Mouse (Mus musculus) T-cell, adult 2 months (primary cell): ENCODE results near the gene Rptor.

Source experiments
- DNase-seq: peaks from one replicate; pipeline ENCODE4 v3.0.0; 2022; ENCODE audit warnings: low spot score

Gene Rptor

DNA sequence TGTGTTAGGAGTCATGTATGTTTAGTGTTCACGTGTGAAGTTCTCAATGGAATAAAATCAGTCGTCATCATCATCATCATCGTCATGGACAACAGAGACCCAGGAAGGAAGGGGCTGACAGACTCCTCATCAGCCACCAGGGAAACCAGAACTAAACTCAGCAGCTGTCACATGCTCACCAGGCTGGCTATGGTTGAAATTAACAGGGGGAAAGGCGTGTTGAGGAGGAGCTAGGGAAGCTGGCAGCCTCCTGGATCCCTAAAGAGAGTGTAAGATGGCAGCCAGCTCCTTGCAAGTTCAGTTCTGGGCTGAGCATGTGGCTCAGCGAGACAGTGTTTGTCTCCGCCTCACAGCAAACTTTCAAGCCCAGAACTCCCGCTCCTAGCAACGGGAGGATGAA lies 332.1 kb downstream of the Rptor start:
- no peak for DNase-seq

DNA sequence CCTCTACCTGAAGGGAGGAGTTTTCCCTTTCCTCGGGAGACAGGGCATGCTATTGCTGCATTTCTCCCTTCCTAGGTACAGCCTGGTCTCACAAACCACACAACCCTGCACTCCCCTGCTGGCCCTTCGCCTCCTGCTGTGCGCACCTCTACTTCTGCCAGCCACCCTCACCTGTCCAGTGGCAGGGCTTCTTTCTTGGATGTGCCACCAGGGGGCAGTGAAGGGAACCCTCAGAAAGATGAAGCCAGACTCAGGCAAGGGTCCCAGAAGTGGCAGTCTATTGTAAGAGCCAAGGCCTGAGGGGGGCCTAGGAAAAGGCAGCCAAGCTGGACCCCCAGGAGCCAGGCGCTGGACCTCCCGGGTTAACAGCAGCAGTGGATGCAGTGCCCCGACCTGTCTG lies 332.8 kb downstream of the Rptor start:
- DNase-seq: peak; percentile 64

DNA sequence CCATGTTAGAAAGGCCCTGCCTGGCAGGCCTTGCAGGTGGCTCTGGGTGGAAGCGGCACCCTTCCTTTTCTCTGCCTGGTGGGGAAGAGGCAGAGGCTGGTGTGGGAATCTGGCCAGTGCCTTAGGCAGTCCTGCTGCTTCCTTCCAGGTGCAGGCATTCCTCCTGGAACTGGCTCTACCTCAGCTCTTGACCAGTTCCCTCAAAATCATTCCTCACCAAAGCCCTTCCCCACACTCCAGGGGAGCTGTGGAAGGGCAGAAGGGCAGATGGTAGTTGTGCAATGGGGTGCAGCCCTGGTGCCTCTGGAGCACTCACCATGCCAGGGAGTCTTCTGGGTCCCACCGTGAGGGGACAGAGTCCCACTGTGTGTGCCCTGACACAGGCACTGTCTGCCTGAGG lies 333.8 kb downstream of the Rptor start:
- no peak for DNase-seq

DNA sequence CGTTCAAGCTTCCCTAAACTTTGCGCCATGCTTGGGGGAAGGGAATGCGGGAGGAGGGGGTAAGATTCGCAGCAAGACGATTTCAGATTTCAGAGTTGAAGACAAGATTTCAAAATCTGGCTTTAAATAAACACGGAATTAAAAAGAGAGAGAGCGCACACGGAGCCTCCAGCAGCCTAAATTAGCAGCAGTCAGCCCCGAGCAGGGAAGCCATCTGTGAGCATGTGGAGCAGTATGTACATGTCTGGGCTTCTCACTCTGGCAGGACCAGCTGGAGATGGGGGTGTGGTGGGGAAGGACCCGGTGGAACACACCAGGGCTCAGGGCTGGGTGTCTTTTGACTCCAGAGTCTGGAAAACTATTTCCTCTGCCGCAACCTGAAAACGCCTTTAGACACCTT lies 334.5 kb downstream of the Rptor start:
- no peak for DNase-seq

DNA sequence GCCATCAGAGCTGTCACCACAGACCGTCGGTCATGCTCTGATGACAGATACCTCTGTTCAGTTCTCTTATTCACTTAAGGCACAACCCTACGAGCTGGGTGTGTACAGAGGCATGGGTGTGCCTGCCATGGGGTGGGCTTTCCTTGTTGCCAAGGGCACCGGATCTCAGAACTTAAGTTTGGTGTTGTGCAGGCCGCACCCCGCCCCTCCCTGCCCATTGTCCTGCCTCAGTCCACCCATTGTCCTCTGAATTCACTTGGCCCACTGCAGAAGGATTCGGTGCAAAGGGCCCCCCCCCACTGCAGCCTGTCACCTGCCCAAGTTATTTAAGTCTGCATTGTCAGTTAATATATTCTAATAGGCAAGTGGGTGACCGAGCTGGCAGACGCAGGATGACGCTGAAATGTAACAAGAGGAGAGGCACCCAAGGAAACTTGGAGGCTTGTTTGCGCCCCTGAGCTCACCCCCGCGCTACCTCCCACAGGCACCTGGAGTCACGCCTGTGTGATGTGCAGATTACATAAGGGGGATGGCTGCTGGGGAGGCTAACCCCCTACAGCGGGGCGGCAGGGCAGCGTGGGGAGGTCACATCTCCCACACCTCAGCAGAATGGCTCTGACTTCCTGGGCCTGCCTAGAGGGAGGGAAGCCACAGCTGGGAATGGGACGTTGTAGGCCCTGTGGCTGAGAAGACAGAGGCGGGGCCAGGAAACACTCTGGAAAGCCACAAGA lies 335.2 kb downstream of the Rptor start:
- DNase-seq: no peak

DNA sequence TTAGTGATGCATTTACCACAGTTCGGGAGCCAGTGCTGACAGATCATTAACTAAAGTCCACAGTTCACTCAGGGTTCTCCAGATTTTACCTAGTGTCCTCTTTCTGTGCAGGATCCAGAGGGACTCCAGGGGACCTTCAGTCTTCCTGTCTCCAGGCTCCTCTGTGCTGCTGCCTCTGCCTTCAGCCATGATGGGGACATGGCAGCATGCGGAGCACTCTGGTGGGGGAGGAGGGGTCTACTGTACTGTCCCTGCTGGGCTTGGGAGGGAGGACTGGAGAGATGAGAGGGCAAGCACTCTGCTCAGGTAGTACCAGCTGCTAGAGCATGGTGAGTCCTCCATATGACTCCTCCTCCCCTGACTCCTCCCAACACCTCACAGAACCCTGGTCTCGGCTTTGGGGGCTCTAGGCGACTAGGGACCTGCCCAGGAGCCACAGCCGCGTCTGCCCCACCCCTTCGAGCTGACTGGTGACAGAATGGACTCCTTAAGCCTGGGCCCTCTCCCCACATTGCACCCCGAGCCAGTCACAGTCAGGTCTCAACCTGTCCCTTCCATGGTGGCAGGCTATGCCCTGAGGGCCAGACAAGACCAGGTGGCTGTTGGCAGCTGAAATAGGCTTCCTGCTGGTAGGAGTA lies 336.5 kb downstream of the Rptor start:
- DNase-seq: no peak

DNA sequence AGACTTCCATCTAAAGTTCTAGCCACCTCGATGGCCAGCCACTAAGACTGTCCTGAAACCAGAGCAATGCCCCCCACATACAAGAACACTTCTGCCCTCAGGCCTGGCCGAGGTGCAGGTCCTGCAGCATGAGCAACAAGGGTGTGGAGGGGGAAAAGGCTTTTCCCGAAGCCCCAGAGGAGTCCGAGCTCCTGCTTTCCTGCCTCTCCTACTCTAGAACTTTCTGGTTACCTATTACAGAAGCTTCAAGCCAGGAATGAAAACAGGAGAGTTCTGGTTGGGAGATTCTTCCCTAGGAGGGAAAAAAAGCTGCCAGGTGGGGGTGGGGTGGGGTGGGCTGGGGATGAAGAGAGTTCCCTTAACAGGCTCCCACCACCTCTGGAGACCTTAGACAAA lies 337.0 kb downstream of the Rptor start:
- no peak for DNase-seq

DNA sequence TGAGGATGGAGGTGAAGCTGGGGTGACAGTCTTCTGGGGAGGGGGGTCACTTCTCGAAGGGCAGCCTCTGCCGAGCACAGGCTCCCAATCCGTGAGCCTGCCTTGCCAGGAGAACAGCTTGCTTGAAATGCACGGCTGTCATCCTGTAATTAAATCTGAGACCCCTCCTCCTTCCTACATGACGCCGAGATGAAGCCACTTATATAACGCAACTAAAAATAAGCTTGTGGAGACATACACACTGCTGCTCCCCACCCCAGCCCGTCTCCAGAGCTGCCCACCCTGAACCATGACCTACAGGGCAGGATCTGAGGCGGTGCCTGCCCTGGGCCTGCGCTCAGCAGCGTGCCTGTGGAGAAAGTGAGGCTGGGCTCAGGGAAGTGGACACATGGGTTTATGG lies 337.4 kb downstream of the Rptor start:
- DNase-seq: no peak

DNA sequence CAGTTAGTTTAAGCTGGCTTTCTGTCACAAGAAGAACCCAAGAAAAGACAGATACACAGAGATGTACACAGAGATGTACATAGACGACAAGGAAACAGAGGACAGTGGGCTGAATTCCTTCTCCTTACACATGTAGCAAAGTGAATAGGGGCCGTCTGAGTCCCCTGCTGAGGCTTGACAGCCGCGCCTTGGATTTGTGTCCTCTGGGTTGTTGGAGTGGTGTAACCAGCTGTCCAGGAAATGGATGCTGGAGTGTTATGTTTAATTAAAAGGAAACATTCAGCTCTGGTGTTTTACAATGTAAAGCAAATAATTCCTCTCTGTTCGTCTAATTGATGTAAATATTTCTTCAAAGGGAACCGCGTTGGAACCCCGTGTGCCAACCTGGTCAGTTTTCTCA lies 339.1 kb downstream of the Rptor start:
- DNase-seq: no peak

DNA sequence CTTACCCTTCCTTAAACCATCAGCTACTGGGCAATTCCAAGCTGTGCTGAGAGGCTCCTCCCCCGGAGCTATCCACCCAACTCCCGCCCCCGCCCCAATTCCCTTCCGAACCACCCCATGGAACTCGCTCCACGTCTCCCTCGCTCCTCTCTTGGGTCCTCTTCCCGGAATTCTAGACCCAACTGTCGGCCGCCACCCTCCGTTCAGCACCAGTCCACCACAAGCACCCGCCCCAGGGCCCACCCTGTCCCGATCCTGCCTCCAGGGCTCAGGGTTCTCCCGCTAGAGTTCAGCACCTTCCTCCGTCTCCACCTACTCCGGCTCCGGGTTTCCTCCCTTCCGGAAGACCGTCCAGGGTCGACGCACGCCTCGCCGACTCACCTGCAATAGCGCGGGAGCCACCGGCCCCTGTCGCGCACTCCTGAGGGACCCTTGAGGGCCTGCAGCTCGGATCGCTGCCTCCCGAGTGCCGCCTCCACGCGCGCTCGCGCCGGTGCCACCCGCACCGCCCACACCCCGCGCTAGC lies 339.6 kb downstream of the Rptor start:
- no peak for DNase-seq

DNA sequence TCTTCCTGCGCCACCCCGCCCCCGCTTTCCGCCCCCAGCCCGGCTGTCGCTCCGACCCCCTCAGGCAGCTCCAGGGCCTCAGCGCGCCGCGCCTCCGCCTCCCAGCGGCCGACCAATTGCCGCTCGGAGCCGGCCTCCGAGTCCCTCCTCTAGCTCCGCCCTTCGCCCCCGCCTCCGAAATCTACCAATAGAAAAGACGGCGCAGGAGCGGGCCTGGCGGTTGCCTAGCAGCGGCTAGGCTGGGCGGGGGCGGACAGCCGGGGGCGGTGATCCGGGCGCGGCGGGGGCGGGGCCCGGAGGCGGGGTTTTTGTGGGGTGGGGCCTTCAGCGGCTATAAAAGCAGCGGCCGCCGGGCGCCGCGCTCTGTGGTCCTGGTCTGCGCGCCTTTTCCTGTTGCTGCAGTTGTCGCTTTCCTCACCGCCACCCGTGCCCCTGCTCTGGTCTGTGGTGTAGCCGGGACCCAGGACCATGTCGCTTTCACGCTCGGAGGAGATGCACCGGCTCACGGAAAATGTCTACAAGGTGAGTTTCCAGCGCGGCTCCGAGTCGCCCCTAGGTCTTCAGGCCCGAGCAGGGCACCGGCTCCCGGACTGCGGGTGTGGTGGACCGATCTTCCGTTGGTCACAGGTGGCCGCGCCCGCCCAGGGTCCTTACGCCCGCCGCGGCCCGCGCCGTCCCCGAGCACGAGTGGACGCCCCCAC lies 340.2 kb downstream of the Rptor start, which contains the start of gene Baiap2:
Gene Baiap2, plus strand, starts transcription at position 37 of the 701 bp plus-strand sequence.
- DNase-seq: peak; percentile 99

DNA sequence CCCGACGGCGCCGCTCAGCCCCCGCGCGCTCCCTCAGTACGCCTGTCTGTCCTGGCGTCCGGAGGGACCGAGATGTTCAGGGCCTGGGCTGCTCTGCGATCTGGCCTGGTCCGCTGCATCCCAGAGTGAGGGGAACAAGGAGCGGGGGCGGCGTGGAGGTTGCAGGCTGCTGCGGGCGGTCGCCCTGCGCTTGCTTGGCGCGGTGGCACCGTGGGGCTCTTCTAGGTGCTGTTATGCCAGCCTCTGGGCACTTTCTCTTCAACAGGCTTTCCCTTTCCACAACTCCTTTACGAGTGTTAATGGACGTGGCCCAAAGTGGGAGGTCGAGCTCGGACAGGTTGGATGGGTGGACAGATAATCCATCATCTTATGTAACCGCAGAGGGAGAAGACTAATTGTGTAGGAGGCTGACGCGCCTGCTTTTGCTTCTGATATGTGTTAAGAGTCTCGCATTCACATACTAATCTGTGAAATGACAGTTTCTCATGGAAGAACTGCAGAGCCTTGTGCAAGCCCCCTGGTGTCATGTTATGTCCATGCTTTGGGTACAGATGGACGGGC lies 340.8 kb downstream of the Rptor start:
- peak; percentile 32 for DNase-seq

DNA sequence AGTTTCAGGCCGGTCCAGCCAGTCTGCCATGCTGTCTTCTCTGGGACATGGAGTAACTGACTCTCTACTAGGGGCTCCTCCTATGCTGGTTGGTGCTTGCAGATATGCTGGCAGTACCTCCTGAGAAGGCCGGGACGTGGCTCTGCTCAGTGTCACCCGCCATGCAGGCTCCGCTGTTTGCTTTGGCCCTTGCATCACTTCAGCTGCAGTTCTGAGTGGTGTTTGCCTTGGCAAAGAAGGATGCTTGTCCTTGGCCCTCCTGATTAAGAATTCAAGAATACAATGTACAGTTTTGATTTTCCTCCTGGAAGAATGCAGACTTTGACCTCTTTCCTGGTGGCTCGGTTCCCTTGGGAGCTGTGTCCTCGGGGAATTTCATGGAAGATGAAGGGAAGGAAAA lies 342.6 kb downstream of the Rptor start:
- no peak for DNase-seq

DNA sequence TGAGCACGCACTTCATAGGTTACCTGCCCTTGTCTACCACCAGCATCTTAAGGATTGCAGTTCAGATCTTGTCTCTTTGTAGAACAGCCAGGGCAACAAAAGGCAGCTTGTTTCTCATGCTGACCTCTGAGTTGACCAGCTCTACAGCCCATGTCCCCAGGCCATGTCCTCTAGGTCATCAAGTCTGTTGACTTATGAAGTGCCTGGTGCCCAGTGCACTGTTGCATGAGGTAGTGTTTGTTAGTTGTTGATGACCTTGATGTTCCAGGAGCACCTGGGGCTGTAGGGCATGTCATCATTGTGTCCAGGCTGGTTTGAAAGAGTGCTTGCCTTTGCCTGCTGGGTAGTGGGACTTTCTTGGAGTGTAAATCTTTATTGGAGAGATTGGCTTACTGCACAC lies 344.7 kb downstream of the Rptor start:
- no peak for DNase-seq

DNA sequence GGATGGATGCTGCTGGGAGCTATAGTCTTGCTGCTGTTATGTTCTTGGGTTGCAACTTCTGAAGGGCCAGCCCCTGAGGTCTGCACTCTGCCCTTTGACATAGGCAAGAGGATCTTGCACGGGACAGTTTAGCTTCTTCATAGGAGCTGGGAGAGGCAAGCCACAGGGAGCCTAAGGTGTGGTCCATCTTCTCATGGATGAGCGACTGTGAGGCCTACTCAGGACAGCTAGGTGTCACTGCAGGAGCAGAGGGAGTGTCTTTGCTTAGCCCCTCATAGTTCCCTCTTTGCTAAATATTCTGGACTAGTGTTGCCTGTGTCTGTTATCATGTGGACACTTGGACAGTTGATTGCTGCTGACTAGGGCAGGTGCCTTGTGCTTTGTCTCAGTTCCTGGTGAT lies 345.2 kb downstream of the Rptor start:
- no peak for DNase-seq

DNA sequence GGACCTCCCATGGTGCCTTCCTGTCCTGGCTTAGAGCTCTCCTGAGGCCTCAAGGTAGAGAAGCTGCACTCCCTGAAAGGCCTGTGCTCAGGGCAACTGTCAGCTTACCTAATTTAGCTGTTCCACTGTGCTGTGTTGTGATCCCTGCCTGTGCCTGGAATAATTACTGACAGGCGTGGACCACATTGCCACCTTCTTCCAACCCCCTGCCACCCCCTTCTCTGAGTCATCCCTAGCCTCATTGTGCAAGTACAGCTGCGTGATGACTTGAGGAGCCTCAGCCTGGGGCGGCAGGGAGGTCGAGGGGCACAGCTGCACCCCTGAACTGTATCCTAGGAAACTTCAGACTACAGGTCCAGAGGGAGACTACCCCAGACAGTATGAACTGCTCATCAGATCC lies 345.6 kb downstream of the Rptor start:
- no peak for DNase-seq

DNA sequence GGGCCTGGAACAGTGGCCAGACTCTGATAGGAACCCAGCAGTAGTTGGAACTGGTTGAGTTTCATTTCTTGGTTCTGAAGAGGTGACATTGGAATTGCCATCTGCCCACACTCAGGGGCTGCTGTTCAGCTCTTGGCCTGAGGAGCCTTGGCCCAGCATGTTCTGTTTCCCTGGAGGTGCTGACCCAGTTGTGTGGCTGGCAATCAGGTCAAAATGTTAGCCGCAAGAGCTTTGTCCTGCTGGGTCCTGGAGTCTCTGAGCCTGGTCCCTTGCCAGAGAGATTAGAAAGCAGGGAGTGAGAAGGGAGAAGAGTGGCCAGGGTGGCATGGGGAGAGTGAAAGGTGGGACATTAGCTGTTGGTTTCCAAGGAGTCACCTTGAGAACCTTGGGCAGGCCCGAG lies 346.1 kb downstream of the Rptor start:
- no peak for DNase-seq
